Mouse (Mus musculus): ENCODE data around the gene Cacnb2. TPM values are rescaled to one million over a fixed set of nuclear protein-coding genes. Genes with fewer than 3 reads are reported as not detected.
"Not testable (repeated sequence)": the region's sequence is repeated elsewhere in the genome, so short reads cannot be mapped to it uniquely, and the experiment has no call there.

Gene Cacnb2
- total and polyA plus RNA-seq, 3 experiments = not detected

DNA sequence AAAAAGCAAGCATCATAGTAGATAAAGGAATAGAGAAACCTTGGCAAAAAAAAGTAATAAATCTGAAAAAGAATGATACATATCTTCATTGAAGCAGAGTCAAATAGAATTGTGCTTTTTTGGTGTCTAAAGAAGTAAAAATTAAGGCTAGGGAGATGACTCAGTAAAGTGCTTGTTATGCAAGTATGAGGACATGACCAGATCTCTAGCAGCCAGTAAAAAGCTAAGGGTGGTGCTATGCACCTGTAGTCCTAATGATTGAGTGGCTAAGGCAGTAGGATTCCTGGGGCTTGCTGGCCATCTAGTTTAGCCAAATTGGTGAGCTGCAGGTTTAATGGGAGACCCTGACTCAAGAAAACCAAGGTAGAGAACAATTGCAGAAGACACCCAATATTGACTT is 122.5 kb downstream of the Cacnb2 start:
- H3K36me3 ChIP-seq (ENCODE audit: control insufficient read depth in 1 of 2, insufficient read depth in 2 of 2, low read length in 2 of 2) = no peaks in the 10 kb centered on the region

DNA sequence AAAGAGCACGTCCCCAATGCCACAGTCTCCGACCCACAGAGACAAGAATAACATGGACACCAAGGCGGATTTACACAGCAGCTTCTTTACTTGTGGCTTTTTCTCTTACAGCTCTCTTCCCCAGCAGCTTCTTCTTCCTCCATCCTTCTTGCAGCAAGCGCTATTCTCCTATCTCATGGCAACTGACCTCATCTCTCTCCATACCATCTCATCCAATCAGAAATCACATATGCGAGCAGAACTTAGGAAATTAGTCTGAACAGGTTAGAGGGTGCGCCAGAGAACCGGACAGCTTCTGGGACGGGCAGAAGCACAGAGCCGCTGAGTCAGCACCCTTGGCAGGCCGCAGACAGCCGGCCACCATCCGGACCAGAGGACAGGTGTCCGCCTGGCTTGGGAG is 123.7 kb downstream of the Cacnb2 start:
- not testable (repeated sequence) for H3K9me3 ChIP-seq (replicated peaks; ENCODE audit: insufficient read depth, low read length); H3K4me1 ChIP-seq (ENCODE audit: control insufficient read depth in 1 of 2, insufficient read depth in 2 of 2, low read length in 2 of 2); DNase-seq (ENCODE audit: low read depth, low spot score)

More for the DNA sequence above, 122.5 kb downstream of the Cacnb2 start:
- TF ChIP-seq UBTF (IDR thresholded peaks at IDR 0.05; ENCODE audit: borderline replicate concordance, insufficient read depth, low read depth, low read length) (no peak), CHD2 (IDR thresholded peaks at IDR 0.05; ENCODE audit: low read length) (no peak), MAZ (IDR thresholded peaks at IDR 0.05; ENCODE audit: low read depth, low read length) (no peak), MYC (IDR thresholded peaks at IDR 0.05; ENCODE audit: low read depth, low read length) (no peak), USF1 (IDR thresholded peaks at IDR 0.05; ENCODE audit: low read depth, low read length) (no peak), JUND (IDR thresholded peaks at IDR 0.05; ENCODE audit: low read depth, low read length) (no peak), ELF1 (IDR thresholded peaks at IDR 0.05; ENCODE audit: low read depth, low read length) (no peak), RCOR1 (IDR thresholded peaks at IDR 0.05; ENCODE audit: low read depth, low read length) (no peak), POLR2A (IDR thresholded peaks at IDR 0.05; ENCODE audit: control insufficient read depth in 1 of 2, insufficient read depth in 1 of 2, low read depth in 1 of 2, low read length in 2 of 2, poor library complexity in 1 of 2) (no peak)
- no peaks in the 10 kb centered on the region for H3K27me3 ChIP-seq (ENCODE audit: control insufficient read depth in 1 of 2, insufficient read depth in 2 of 2, low read length in 2 of 2)
- H3K4me1 ChIP-seq (ENCODE audit: control insufficient read depth in 1 of 2, insufficient read depth in 2 of 2, low read length in 2 of 2) = no peaks in the 10 kb centered on the region
- H3K9ac ChIP-seq (ENCODE audit: control insufficient read depth, low read depth, low read length, poor library complexity, severe bottlenecking) = no peak overlapping the region
- no peak for DNase-seq (ENCODE audit: low read depth, low spot score)
- no peak overlapping the region for H3K4me3 ChIP-seq (ENCODE audit: control insufficient read depth in 1 of 2, insufficient read depth in 1 of 2, low read depth in 2 of 2, low read length in 2 of 2)
- no peaks in the 10 kb centered on the region for H3K9me3 ChIP-seq (replicated peaks; ENCODE audit: insufficient read depth, low read length)
- no peaks in the 10 kb centered on the region for H3K79me2 ChIP-seq (ENCODE audit: control insufficient read depth, insufficient read depth, low read length, poor library complexity)
- no peak overlapping the region for H3K27ac ChIP-seq (ENCODE audit: control insufficient read depth, low read depth, low read length)

GRCm38 (mm10) chr2:14738927-14739326 is 136.0 kb downstream of the Cacnb2 start:
- H3K9me3 ChIP-seq (replicated peaks; ENCODE audit: insufficient read depth, low read length) = no peaks in the 10 kb centered on the region
- H3K36me3 ChIP-seq (ENCODE audit: control insufficient read depth in 1 of 2, insufficient read depth in 2 of 2, low read length in 2 of 2) = no peaks in the 10 kb centered on the region
- no peak for DNase-seq (ENCODE audit: low read depth, low spot score)
- TF ChIP-seq MAFK (IDR thresholded peaks at IDR 0.05; ENCODE audit: borderline replicate concordance, low read depth, low read length) (no peak), MAX (IDR thresholded peaks at IDR 0.05; ENCODE audit: low read length) (no peak), JUND (IDR thresholded peaks at IDR 0.05; ENCODE audit: low read depth, low read length) (no peak), TAL1 (IDR thresholded peaks at IDR 0.05; ENCODE audit: low read length) (no peak), RAD21 (IDR thresholded peaks at IDR 0.05; ENCODE audit: low read depth, low read length) (no peak), TBP (IDR thresholded peaks at IDR 0.05; ENCODE audit: low read depth, low read length) (no peak), POLR2AphosphoS2 (IDR thresholded peaks at IDR 0.05; ENCODE audit: low read length) (no peak), MYB (IDR thresholded peaks at IDR 0.05; ENCODE audit: low read depth, low read length) (no peak), ZKSCAN1 (IDR thresholded peaks at IDR 0.05; ENCODE audit: low read depth, low read length) (no peak), NRF1 (IDR thresholded peaks at IDR 0.05; ENCODE audit: insufficient read depth, low read depth, low read length, poor library complexity, severe bottlenecking) (no peak), RCOR1 (IDR thresholded peaks at IDR 0.05; ENCODE audit: low read depth, low read length) (no peak), ETS1 (IDR thresholded peaks at IDR 0.05; ENCODE audit: low read depth, low read length) (no peak), EP300 (IDR thresholded peaks at IDR 0.05; ENCODE audit: low read depth in 1 of 2, low read length in 2 of 2) (no peak), CHD2 (IDR thresholded peaks at IDR 0.05; ENCODE audit: low read length) (no peak), SMC3 (IDR thresholded peaks at IDR 0.05; ENCODE audit: low read depth, low read length) (no peak), USF1 (IDR thresholded peaks at IDR 0.05; ENCODE audit: low read depth, low read length) (no peak)
- no peaks in the 10 kb centered on the region for H3K27me3 ChIP-seq (ENCODE audit: control insufficient read depth in 1 of 2, insufficient read depth in 2 of 2, low read length in 2 of 2)
- H3K79me2 ChIP-seq (ENCODE audit: control insufficient read depth, insufficient read depth, low read length, poor library complexity) = no peaks in the 10 kb centered on the region
- no peak overlapping the region for H3K4me3 ChIP-seq (ENCODE audit: control insufficient read depth in 1 of 2, insufficient read depth in 1 of 2, low read depth in 2 of 2, low read length in 2 of 2)
- no peak overlapping the region for H3K9ac ChIP-seq (ENCODE audit: control insufficient read depth, low read depth, low read length, poor library complexity, severe bottlenecking)
- H3K27ac ChIP-seq (ENCODE audit: control insufficient read depth, low read depth, low read length) = no peak overlapping the region
- no peaks in the 10 kb centered on the region for H3K4me1 ChIP-seq (ENCODE audit: control insufficient read depth in 1 of 2, insufficient read depth in 2 of 2, low read length in 2 of 2)

More for the DNA sequence above, 123.7 kb downstream of the Cacnb2 start:
- H3K9ac ChIP-seq (ENCODE audit: control insufficient read depth, low read depth, low read length, poor library complexity, severe bottlenecking); H3K79me2 ChIP-seq (ENCODE audit: control insufficient read depth, insufficient read depth, low read length, poor library complexity); H3K27me3 ChIP-seq (ENCODE audit: control insufficient read depth in 1 of 2, insufficient read depth in 2 of 2, low read length in 2 of 2); H3K4me3 ChIP-seq (ENCODE audit: control insufficient read depth in 1 of 2, insufficient read depth in 1 of 2, low read depth in 2 of 2, low read length in 2 of 2); H3K27ac ChIP-seq (ENCODE audit: control insufficient read depth, low read depth, low read length); H3K36me3 ChIP-seq (ENCODE audit: control insufficient read depth in 1 of 2, insufficient read depth in 2 of 2, low read length in 2 of 2): not testable (repeated sequence)

All from MEL (cell line).